Mouse (Mus musculus) bone marrow, adult 2 months (tissue): ENCODE results near the gene Rnf208.

Source experiments
- CTCF ChIP-seq: fragments of 200-500 bp; IDR thresholded peaks from 2 replicates; pipeline ENCODE4 v1.5.1; 2011; ENCODE audit warnings: low read length, control low read depth; ENCODE audit not compliant: control insufficient read depth, insufficient read depth
- POLR2A ChIP-seq: fragments of 200-500 bp; IDR thresholded peaks from 2 replicates; pipeline ENCODE4 v1.6.1; 2011; ENCODE audit warnings: low read depth, mild to moderate bottlenecking, control low read depth, low read length, borderline replicate concordance; ENCODE audit not compliant: control insufficient read depth

- TF ChIP-seq CTCF (no peak), POLR2A (no peak)
Observed at GRCm38 (mm10) chr2:25226864-25227263, 15.2 kb upstream of the Rnf208 start.
